Mouse (Mus musculus): Measurements from ENCODE around the gene Aktip. TPM values are rescaled to one million over a fixed set of nuclear protein-coding genes. Genes with fewer than 3 reads are reported as not detected.

The Aktip gene
- 100 to 1,000 TPM; 137 to 138 TPM for total RNA-seq (2021)
- long read RNA-seq, experiment 1, transcript Aktip-205 (10 exons, 2,079 nt) = major isoform, 165 of 324 reads
- long read RNA-seq, experiment 1, transcript Aktip-201 (10 exons, 1,171 nt) = minor isoform, 82 of 324 reads
- long read RNA-seq, experiment 1, transcript Aktip-202 (11 exons, 2,200 nt) = minor isoform, 7 of 324 reads
- long read RNA-seq, experiment 1, partial matches to known transcripts = 3 of 324 reads
- long read RNA-seq, experiment 1, other reads (novel, unspliced or antisense) = 67 of 324 reads
- long read RNA-seq, experiment 2, transcript Aktip-202 (11 exons, 2,200 nt) = minor isoform, 6 of 233 reads
- long read RNA-seq, experiment 2, transcript Aktip-201 (10 exons, 1,171 nt) = minor isoform, 70 of 233 reads
- long read RNA-seq, experiment 2, transcript Aktip-205 (10 exons, 2,079 nt) = major isoform, 99 of 233 reads
- long read RNA-seq, experiment 2, partial matches to known transcripts = 4 of 233 reads
- long read RNA-seq, experiment 2, other reads (novel, unspliced or antisense) = 54 of 233 reads

- DNase-seq (ENCODE audit: low spot score in 2 of 2) = no peak
Observed at GRCm38 (mm10) chr8:91199876-91200275, at the start of gene Aktip. Gene Aktip (minus strand): TSS chr8:91199976.

DNA sequence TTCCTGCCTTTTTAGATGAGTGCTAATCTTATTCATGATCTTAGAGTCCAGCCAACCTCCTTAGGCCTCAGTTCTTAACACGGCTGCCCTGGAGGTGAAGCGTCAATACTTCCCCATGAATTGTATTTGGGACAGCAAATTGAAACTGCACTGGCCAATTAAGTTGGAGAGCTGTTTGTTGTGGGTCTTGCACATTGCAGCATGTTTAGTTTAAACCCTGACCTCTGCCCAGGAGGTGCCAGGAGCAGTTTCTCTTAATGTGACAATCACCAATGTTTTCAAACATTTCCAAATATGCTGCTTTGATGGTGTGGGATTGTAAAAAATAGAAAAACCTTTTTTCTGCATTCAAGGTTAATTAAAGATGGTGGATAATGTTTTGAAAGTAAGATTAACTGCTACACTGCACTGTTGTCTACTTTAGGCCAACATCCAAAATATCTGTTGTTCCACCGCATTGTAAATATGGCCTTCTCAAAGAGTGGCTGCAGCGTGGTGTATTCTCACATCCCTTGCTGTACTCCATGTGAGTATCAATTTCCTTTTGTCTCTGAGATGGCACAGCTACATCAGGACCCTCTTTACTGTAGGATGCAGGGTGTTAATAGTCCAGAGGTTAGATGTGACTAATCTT is 46.2 kb upstream of the Aktip start:
- DNase-seq (ENCODE audit: low spot score in 2 of 2) = no peak

DNA sequence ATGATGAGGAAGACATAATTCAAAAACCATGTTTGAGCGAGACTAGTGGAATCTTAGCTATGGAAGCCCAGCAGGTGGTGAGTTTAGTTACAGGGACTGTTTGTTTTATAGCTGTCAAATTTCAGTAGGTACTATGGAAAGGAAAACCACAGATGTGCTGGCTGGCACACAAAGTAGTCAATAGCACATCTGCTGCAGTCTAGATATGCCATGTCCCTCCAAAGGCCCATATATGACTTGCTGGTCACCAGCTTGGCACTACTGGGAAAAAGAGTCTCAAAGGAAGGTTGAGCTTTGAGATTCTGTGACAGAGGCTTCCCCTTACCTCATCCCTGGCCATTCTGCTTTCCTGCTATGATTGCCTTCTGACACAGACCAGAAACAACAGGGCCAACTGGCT is 42.9 kb upstream of the Aktip start:
- DNase-seq (ENCODE audit: low spot score in 2 of 2) = no peak

DNA sequence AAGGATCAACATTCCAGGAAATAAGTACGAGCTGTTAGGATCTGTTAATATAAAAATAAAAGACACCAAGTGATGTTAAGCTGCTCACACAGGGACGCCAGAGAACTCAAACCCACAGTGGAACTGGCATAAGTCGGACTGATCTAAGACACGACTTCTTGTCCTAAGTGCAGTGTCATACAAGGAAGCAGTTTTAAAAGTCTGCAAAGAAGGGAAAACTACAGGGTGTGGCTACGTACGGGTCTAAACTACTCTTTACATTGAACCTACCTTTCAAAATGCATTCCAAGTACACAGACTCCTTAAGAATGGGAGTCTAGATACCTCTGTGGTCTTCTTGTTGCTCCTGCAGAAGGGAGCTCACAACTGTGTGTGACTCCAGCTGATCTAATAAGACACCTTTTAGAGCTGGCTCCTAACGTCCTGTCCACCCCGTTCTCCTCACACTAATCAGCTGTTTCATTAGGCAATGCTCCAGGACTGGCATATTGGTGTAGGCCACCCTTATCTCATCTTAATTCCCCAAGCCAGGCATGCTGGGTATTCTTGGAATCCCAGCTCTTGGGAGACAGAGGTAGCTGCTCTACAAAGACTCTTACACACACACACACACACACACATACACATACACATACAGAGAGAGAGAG is 42.2 kb upstream of the Aktip start:
- no peak for DNase-seq (ENCODE audit: low spot score in 2 of 2)

GRCm38 (mm10) chr8:91241371-91241770 is 41.6 kb upstream of the Aktip start:
- no peak for DNase-seq (ENCODE audit: low spot score in 2 of 2)

DNA sequence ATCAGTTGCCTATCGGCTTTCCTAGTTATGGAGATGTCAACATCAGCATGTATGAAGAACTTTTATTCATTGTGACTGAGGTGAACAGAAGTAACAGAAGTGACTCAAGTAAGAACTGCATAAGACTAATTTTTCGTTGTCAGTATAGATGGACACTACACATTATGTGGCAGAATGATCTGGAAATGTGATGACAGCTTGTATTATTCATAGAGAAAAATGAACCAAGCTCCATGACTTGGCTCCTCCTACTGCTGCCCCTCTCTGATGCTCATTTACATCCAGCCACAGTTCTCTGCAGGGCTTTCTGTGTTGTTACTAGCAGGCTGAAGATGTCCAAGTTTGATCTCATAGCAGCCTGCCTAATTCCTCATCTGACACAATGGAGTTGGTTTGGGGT is 37.4 kb upstream of the Aktip start:
- no peak for DNase-seq (ENCODE audit: low spot score in 2 of 2)

- no peak for DNase-seq (ENCODE audit: low spot score in 2 of 2)
Observed at GRCm38 (mm10) chr8:91234097-91234496, 34.3 kb upstream of the Aktip start.

GRCm38 (mm10) chr8:91227421-91227841 is 27.7 kb upstream of the Aktip start:
- DNase-seq (ENCODE audit: low spot score in 2 of 2) = peak in 1 of 2 experiments; percentile 41

- DNase-seq (ENCODE audit: low spot score in 2 of 2) = no peak
Observed at GRCm38 (mm10) chr8:91224227-91224626, 24.5 kb upstream of the Aktip start.

DNA sequence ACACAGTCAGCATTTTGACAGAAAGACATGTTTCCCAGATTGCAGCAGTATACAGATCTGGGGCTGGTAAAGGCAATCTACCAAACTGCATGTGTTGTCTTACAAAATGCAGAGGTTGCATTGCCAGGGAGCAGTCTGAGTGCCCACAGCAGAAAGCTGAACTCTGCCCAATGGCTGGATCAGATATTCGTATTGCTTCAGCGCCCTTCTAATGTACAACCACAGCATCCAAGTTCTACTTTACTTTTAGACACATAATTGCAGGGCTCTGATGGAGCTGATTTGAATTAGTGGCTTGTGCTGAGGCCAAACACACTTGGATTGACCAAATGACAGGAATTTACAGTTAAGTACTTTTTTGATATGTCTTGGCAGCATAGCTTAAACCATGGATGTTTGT is 22.1 kb upstream of the Aktip start:
- DNase-seq (ENCODE audit: low spot score in 2 of 2) = no peak

DNA sequence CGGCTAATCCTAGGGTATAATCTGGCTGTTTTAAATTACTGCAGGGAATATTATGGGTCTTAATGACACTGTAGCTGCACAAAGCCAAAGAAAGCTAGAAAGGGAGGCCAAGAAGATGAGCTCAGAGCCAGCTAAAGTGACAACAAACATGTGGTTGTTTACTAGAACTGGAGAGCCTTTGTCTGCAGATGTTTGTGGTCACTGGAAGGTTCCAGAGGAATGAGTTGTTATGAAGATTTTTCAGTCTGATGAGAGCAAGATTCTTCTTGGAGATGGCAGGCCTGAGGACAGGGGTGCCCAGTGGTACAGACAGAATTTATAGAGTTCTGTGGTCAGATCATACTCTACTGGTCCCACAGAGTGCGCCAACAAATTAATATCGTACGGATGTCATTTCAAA is 18.5 kb upstream of the Aktip start:
- no peak for DNase-seq (ENCODE audit: low spot score in 2 of 2)

- DNase-seq (ENCODE audit: low spot score in 2 of 2) = no peak
Observed at GRCm38 (mm10) chr8:91217062-91217905, 17.5 kb upstream of the Aktip start.

DNA sequence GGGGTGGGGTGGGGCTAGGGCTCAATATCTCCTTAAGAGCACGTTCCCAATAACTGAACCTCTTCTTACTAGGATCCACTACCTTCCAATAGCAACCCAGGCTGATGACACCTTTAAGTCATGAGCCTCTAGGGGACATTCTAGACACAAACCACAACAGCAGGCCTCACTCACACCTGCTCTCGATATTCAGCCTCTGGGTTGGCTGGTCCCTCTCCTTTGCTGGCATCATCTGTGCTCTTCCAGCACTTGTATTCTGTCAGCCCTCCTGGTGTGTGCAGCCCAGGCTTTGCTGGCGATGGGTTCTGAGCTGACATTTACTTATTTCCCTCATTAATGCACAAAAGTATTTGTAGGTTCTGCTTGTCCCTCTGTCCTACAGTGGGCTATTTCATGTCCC is 14.5 kb upstream of the Aktip start:
- DNase-seq (ENCODE audit: low spot score in 2 of 2) = no peak

DNA sequence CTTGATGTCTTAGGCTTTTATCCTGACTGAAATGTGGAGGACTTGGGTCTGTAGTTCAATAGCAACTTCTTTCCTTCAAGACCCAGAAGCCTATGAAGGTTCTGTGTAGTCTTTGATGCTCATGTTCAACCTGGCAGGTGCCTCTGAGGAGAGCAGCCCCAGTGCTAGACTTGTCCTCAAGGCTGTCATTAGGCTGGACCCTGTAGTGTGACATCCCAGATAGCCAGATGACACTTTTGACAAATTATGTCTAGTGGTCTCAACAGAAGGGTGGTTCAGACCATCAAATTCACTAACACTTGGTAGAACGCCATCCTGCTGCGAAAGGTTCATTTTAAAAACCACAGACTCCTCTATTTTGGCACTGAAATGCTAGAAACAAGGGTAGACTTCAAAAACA is 13.2 kb upstream of the Aktip start:
- DNase-seq (ENCODE audit: low spot score in 2 of 2) = no peak

DNA sequence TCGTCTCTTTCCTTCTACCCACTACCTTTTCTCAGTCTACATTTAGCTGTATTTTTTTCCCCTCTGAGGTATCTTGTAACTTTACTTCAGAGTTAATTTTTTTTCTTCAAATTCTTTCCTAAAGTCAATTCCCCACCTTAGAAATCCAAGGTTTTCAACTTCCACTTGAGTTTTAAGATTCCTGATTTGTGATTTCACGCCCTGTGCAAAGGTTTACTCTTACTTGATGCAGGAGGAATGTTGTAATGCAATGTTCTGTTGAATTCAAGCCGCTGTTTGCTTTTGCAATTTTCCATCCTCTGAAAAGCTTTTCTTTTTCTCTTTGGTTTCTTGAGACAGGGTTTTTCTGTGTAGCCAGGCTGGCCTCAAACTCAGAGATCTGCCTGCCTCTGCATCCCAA is 9.9 kb upstream of the Aktip start:
- DNase-seq (ENCODE audit: low spot score in 2 of 2) = no peak

GRCm38 (mm10) chr8:91207676-91208075 is 7.9 kb upstream of the Aktip start:
- no peak for DNase-seq (ENCODE audit: low spot score in 2 of 2)

GRCm38 (mm10) chr8:91205897-91206296 is 6.1 kb upstream of the Aktip start:
- DNase-seq (ENCODE audit: low spot score in 2 of 2) = no peak

DNA sequence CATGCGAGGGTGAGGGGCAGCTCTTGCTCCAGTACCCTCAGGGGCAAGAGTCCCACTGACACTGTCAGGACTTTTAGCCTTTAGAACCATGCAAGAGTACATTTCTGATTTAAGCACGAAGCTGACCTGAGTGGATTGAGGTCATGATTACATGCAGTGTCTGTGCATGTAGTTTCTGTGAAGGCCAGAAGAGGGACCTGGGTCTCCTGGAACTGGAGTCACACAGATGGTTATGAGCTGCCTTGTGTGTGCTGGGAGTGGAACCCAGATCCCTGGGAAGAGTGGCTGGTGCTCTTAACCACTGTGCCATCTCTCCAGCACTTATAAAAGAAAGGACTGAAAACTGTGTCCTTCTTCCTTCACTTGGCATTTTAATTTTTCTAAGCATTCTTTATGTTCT is 1.4 kb upstream of the Aktip start:
- DNase-seq (ENCODE audit: low spot score in 2 of 2) = no peak

DNA sequence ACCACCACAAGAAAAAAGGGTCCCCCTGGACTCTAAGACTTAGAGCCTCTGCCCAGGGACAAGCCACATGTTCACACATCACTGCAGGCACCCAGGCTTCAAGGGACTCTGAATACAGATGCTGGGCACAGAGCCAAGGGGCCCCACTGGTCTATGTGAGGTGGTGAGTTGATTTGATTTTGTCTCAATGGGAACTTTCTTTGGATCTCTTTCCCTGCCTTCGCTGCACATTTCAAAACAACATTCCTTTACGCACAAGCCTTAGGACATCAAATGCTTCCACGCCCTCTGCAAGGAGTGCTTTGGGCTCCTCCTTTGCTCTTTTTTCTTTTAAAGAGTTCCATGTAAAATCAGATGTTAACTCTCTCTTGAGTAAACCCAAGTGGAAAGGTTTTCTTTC is 1.7 kb downstream of the Aktip start:
- no peak for DNase-seq (ENCODE audit: low spot score in 2 of 2)

DNA sequence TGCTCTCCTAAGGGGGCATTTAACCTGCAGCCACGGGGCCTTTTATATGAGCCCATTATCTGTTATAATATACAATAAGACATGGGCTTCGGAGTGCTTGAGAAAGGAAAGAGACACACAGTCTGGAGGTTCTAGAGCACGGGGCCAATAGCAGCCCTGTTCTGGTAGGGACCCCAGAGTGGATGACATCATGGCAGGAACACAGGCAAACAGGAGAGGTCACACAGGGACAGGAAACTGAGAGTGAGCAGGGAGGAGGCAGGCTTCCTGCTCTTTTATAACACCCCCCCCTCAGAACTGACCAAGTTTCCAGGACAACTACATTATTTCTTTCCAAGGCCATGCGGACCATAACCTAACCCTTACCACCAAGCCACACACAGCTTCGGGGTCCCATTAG is 2.5 kb downstream of the Aktip start:
- no peak for DNase-seq (ENCODE audit: low spot score in 2 of 2)

GRCm38 (mm10) chr8:91196661-91197060 is 3.1 kb downstream of the Aktip start:
- DNase-seq (ENCODE audit: low spot score in 2 of 2) = no peak
